Mouse (Mus musculus) heart, postnatal 0 days (tissue): Measurements from ENCODE around the gene Mb.

Experiments used
- CTCF ChIP-seq: IDR thresholded peaks from 2 replicates; pipeline ENCODE4 v1.5.1; 2016; ENCODE audit warnings: antibody characterized with exemption, control low read depth, low read depth
- EP300 ChIP-seq: IDR thresholded peaks from 2 replicates; pipeline ENCODE4 v1.6.1; 2016; ENCODE audit warnings: antibody characterized with exemption, low read depth

DNA sequence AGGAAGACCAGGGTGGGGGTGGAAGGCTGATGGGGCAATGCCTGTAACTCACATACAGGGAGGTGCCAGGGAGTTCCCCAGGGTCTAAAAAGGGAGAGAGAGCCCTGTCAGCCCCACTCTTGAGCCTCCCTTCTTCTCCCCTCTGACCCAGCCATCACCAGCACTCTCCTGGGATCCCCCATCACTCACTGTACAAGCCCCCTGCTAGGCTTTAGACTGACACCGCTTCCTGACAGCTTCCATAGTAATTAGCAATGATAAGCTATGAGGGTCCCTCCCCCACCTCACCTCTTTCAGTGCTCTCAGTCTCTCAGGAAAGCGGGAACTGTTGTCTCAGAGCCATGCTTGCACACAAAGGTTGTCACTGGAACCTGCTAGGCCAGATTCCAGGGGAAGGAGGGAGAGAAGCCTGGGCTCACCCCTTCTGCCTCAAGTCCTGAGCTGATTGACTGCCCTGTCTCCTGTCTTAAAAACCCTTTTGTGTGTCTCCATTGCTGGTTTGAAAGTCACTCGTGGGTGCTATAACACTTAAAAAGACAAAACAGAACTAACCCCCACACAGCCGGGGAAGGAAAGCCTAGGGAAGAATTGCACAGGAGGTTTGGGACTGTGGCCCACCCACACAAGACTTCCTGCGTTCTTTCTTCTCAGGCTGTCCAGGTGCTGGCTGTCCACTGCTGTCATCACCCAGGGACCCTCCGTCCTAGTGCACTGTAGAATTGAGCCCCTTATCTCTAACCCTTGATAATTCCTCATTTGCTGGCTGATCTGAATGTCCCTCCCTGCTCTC, 5.7 kb upstream of the Mb start:
- TF ChIP-seq CTCF: no peak
- no peak for TF ChIP-seq EP300
